Mouse (Mus musculus) kidney, adult 2 months (tissue): ENCODE data around the gene Ddhd1.

ENCODE experiments used
- CTCF ChIP-seq: fragments of 200-500 bp; conservative IDR thresholded peaks from 2 replicates; pipeline ENCODE4 v1.5.1; 2011; ENCODE audit warnings: low read depth, mild to moderate bottlenecking, control low read depth, low read length, moderate library complexity, mixed read lengths; ENCODE audit not compliant: insufficient read depth, insufficient read length
- POLR2A ChIP-seq: fragments of 200-500 bp; IDR thresholded peaks from one replicate; pipeline ENCODE4 v1.6.1; 2011; ENCODE audit warnings: low read depth, low read length, control low read depth

- TF ChIP-seq CTCF (no peak), POLR2A (no peak)
These were observed 98.9 kb downstream of the Ddhd1 start for GRCm38 (mm10) chr14:45559018-45559417.
